Mouse (Mus musculus) liver, embryonic 15.5 days (tissue): ENCODE data around the gene Scube1. TPM values are rescaled to one million over a fixed set of nuclear protein-coding genes. Genes with fewer than 3 reads are reported as not detected.

Experiments
- ATAC-seq: fragments of 200-750 bp; cut with Nextera tagmentation; 2 replicates; pipeline ENCODE4 v1.8.0; 2017; ENCODE audit warnings: moderate number of reproducible peaks, mild to moderate bottlenecking, moderate library complexity; ENCODE audit not compliant: insufficient read depth
- H3K27ac ChIP-seq: fragments of 300-500 bp; sonication (generic); replicated peaks from 2 replicates; pipeline ENCODE4 v1.5.1; 2015; ENCODE audit warnings: mild to moderate bottlenecking, inconsistent platforms
- H3K27me3 ChIP-seq: fragments of 300-500 bp; sonication (generic); 2 replicates; pipeline ENCODE4 v1.6.1; 2015; ENCODE audit warnings: mild to moderate bottlenecking, inconsistent platforms
- H3K36me3 ChIP-seq: fragments of 300-500 bp; sonication (generic); replicated peaks from 2 replicates; pipeline ENCODE4 v1.6.1; 2015; ENCODE audit warnings: moderate library complexity, mild to moderate bottlenecking, inconsistent platforms
- H3K4me1 ChIP-seq: fragments of 300-500 bp; sonication (generic); replicated peaks from 2 replicates; pipeline ENCODE4 v1.6.1; 2015; ENCODE audit warnings: inconsistent platforms
- H3K4me2 ChIP-seq: fragments of 300-500 bp; sonication (generic); 2 replicates; pipeline ENCODE4 v1.6.1; 2015; ENCODE audit warnings: moderate library complexity, mild to moderate bottlenecking, inconsistent platforms
- H3K4me3 ChIP-seq: fragments of 300-500 bp; sonication (generic); replicated peaks from 2 replicates; pipeline ENCODE4 v1.5.1; 2015; ENCODE audit warnings: mild to moderate bottlenecking, inconsistent platforms
- H3K9ac ChIP-seq: fragments of 300-500 bp; sonication (generic); 2 replicates; pipeline ENCODE4 v1.6.1; 2015; ENCODE audit warnings: moderate library complexity, mild to moderate bottlenecking, inconsistent platforms
- H3K9me3 ChIP-seq: fragments of 300-500 bp; sonication (generic); replicated peaks from 2 replicates; pipeline ENCODE4 v1.6.1; 2016; ENCODE audit warnings: inconsistent platforms
- WGBS: fragments of 180-500 bp; shearing (Covaris S2); methylation state at CpG from one replicate; pipeline ENCODE4 v1.1.7; 2015; ENCODE audit warnings: mixed read lengths; ENCODE audit not compliant: insufficient replicate concordance; 5-methylcytosine and 5-hydroxymethylcytosine counted together
- polyA plus RNA-seq: library from polyadenylated mRNA; unstranded; fragments of >200 nt; fragmentation: Nextera tagmentation; extraction: Ambion mirVana; gene quantifications from 2 replicates; pipeline ENCODE4 v1.2.1, GENCODE M21; 2015

Gene Scube1
- polyA plus RNA-seq: 0.16 and 0.24 TPM in 2 replicates

DNA sequence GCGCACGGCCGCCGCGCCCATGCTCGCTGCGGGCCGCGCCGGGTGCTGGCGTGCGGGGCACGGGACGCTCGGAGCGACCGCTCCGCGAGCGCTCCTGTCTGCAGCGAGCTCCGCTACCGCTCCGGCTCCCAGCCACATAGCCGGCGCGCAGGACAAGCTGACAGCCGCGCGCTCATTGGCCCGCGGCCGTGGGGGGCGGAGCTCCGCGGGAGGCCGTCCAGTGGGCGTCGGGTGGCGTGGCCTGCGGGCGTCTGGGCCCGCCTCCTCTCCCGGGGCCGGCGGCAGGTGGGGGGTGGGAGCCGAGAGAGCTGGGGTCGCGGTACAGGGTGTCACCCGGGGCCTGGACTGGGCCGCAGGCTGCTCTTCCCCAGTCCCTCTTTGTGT lies at the start of gene Scube1:
Scube1 (minus strand) TSS at position 136 of the 384 bp plus-strand sequence.
- Histone ChIP-seq H3K9ac (no peak within 1 kb of the TSS), H3K4me1 (peaks cover 13% of the 10 kb centered on the region), H3K4me3 (peak within 1 kb of the TSS; percentile 47), H3K27me3 (peaks cover 62% of the 10 kb centered on the region), H3K27ac (no peak within 1 kb of the TSS), H3K36me3 (no peaks in the 10 kb centered on the region), H3K9me3 (no peaks in the 10 kb centered on the region), H3K4me2 (peak within 1 kb of the TSS; percentile 68)
- peak; percentile 63 for ATAC-seq
- WGBS: under 1% methylated on average over 50 of the region's 51 CpGs

DNA sequence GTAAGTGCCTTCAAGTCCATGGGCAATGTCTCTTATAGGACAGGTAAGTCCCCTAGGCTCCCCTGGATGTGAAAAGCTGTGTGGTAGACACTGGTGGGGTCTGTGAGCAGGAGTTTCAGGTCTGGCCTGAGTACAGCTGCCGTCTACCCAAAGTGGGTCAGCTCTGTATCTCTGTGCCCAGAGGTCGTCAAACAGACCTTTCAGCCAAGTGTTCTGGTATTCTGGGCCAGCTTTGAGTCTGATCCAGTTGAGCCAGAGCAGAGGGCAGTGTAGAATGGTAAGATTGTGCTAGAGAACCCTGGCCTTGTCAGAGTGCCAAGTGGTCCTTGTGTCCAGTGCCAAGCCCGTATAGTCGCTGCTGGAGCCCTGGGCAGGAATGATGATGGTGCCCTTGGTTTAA lies 48.1 kb upstream of the Scube1 start:
- Histone ChIP-seq H3K36me3 (no peaks in the 10 kb centered on the region), H3K27ac (no peak overlapping the region), H3K9ac (no peak overlapping the region), H3K9me3 (no peaks in the 10 kb centered on the region), H3K4me1 (no peaks in the 10 kb centered on the region), H3K4me2 (no peak overlapping the region), H3K4me3 (no peak overlapping the region), H3K27me3 (peaks cover 8% of the 10 kb centered on the region)
- 72% methylated on average over 4 of the region's 4 CpGs for WGBS
- no peak for ATAC-seq

DNA sequence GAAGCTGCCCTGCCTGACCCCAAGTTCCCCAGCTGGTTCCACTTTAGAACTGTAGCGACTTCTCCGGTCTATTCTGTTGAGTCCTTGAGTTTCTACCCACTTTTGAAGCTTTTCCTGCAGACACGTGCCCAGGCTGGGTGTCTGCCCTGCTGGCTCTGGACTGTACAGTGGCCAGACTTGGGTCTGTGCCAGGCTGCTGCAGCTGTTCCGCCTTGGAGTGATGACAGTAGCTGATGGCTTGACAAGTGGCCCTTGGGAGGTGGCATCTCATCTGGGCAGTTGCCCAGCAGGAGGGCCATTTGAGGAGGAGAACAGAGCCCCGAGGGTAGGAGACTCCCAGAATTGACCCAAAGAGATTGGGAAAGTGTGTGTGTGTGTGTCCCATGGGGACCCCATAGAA lies 47.6 kb upstream of the Scube1 start:
- 45% methylated on average over 5 of the region's 5 CpGs for WGBS

DNA sequence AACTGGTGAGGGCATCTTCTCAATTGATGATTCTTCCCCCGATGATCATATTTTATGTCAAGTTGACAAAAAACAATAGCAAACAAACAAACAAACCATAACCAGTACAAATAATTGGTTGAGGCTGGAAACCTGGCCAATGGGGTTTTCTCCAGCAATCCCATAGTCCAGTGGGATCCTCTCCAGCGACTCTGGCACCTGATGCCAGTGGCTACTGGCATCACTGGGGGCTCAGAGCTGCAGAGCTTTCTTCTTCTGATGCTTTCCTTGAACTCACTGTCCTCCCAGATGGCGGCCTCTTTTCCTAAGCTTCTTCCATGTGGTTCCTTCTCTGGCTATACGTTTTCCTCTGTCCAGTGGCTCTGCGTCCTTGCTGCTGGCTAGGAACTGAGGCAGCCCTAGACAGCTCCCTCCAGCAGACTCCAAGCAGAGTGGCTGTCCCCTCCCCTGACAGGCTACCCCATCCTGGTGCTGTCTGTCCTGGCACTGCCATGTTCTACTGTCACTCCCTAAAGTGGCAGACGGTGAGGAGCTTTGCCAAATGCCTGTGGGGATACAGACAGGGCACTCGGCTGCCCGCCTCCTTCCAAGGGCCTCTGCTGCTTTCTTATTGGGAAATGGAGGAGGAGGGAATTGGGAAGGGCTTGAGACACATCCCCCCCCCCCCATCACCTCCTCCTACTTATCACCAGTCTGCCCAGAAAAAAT lies 46.7 kb upstream of the Scube1 start:
- WGBS: 58% methylated on average over 8 of the region's 8 CpGs
- Histone ChIP-seq H3K9ac (no peak overlapping the region), H3K27me3 (no peaks in the 10 kb centered on the region), H3K9me3 (no peaks in the 10 kb centered on the region), H3K4me3 (no peak overlapping the region), H3K4me1 (no peaks in the 10 kb centered on the region), H3K36me3 (no peaks in the 10 kb centered on the region), H3K27ac (no peak overlapping the region), H3K4me2 (no peak overlapping the region)
- no peak for ATAC-seq

More for the DNA sequence above, 47.6 kb upstream of the Scube1 start:
- H3K4me2 ChIP-seq: no peak overlapping the region
- no peaks in the 10 kb centered on the region for H3K36me3 ChIP-seq
- no peaks in the 10 kb centered on the region for H3K9me3 ChIP-seq
- H3K27me3 ChIP-seq: peaks cover 3% of the 10 kb centered on the region
- H3K27ac ChIP-seq: no peak overlapping the region
- no peaks in the 10 kb centered on the region for H3K4me1 ChIP-seq
- no peak for ATAC-seq
- H3K4me3 ChIP-seq: no peak overlapping the region
- H3K9ac ChIP-seq: no peak overlapping the region

DNA sequence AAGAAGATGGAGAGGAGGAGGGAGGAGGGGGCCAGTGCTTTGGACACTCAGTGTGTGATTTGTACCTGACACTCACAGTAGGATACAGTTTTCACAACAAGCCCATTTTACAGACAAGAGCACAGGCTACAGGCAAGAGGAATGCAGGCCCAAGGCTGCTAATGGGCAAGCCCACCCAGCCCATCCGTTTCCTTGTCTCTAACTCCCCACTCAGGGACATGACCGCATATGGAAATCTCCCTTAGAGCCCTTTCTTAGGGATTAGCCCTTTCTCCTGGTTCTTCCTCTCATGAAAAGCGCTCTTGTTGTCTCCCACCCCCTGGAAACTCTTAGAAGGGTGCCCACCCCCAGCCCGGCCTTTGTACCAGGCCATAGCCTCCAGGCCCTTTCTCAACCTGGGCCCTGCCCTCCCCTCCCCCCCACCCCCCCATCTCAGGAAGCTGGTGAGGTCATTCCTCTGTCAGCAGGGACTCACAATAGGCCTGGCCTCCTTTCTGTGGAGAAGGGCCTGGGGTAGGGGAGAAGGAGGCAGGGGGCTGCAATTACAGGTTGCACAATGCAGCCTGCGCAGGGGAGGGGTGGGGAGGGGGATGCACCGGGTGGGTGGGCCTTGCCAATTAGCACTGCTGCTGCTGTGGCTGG lies 40.7 kb upstream of the Scube1 start:
- Histone ChIP-seq H3K36me3 (no peaks in the 10 kb centered on the region), H3K9ac (no peak overlapping the region), H3K27ac (no peak overlapping the region), H3K9me3 (no peaks in the 10 kb centered on the region), H3K4me3 (no peak overlapping the region), H3K4me2 (no peak overlapping the region), H3K4me1 (no peaks in the 10 kb centered on the region), H3K27me3 (no peaks in the 10 kb centered on the region)
- 16% methylated on average over 6 of the region's 6 CpGs for WGBS
- no peak for ATAC-seq

DNA sequence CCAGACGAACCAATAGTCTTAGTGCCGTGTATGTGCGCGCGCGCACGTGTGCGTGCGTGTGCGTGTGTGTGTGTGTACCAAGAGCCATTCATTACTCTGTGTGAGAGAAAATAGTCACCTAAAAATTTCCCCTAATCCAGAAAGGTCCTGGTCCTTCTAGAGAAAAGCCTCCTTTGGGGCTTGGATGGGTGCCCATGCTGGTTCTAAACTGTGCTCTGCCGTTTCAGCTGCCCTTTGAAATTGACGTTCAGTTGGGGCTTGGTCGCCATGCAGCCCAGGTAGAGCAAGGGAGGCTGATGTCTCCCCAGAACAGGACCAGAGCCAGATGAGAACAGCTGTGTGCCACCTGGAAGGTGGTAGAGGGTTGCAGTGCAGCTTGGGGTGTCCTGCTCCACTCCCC lies 36.7 kb upstream of the Scube1 start:
- no peak overlapping the region for H3K9ac ChIP-seq
- no peak overlapping the region for H3K4me3 ChIP-seq
- no peaks in the 10 kb centered on the region for H3K36me3 ChIP-seq
- H3K9me3 ChIP-seq: no peaks in the 10 kb centered on the region
- H3K27ac ChIP-seq: no peak overlapping the region
- no peaks in the 10 kb centered on the region for H3K27me3 ChIP-seq
- H3K4me1 ChIP-seq: no peaks in the 10 kb centered on the region
- no peak overlapping the region for H3K4me2 ChIP-seq
- WGBS: 82% methylated on average over 13 of the region's 13 CpGs
- ATAC-seq: no peak

DNA sequence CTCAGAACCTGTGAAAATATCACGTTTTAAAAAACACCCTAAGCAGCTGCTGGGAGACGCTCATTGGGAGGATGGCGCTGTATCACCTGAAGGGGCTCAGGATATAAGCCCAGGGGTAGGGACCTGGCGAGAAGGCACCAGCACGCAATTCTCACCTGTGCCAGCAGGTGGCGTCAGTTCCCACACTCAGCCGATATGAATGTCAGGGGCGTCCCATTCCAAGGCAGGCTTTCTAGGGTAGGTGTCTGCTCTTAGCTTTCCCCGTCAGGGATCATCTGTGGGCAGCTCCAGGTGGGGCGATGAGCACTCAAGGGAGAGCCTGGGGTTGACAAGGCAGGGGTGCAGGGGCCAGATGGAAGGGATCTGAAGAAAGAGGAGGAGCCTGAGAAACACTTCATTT lies 35.9 kb upstream of the Scube1 start:
- H3K36me3 ChIP-seq: no peaks in the 10 kb centered on the region
- no peak overlapping the region for H3K4me2 ChIP-seq
- H3K9me3 ChIP-seq: no peaks in the 10 kb centered on the region
- H3K4me1 ChIP-seq: no peaks in the 10 kb centered on the region
- WGBS: 4% methylated on average over 10 of the region's 10 CpGs
- H3K27me3 ChIP-seq: no peaks in the 10 kb centered on the region
- H3K4me3 ChIP-seq: no peak overlapping the region
- no peak overlapping the region for H3K9ac ChIP-seq
- H3K27ac ChIP-seq: no peak overlapping the region
- ATAC-seq: no peak

DNA sequence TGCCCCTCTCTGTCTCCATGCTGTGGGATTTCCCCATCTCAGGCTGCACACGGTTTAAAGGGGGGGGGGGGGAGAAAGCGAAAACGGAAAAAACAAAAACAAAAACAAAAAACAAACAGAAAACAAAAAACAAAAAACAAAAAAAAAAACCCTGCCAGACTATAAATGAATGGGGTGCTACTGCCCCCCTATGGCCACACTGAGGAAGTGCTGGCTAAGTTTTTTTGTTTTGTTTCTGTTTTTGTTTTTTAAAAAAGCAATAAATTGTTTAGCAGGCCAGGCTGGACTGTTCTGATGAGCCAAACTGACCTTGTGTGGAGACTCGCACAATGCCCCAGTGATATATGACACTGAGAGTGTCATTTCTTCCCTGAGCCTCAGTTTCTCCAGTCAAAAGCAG lies 34.1 kb upstream of the Scube1 start:
- ATAC-seq: no peak
- 8% methylated on average over 4 of the region's 4 CpGs for WGBS
- Histone ChIP-seq H3K4me2 (no peak overlapping the region), H3K9me3 (no peaks in the 10 kb centered on the region), H3K9ac (no peak overlapping the region), H3K4me1 (no peaks in the 10 kb centered on the region), H3K27me3 (no peaks in the 10 kb centered on the region), H3K36me3 (no peaks in the 10 kb centered on the region), H3K4me3 (no peak overlapping the region), H3K27ac (no peak overlapping the region)

DNA sequence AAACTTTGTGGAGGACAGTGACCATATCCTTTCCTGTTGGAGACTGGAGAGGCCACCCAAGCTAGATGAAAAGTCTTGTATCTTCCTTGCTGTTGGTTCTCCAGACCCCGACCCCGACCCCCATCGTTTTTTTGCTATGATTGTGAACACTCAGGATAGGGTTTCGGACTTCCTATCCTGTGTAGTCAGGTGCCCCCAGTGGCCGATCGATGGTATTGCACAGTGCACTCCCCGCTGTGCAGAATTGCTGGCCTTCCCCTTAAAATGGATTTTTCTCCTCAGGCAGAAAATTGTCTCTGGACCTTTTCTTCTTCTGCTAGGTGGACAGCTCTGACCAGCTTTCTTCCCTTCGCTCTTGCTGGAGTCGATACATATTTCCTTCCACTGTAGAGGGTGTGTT lies 31.9 kb upstream of the Scube1 start:
- Histone ChIP-seq H3K4me3 (no peak overlapping the region), H3K27ac (no peak overlapping the region), H3K27me3 (no peaks in the 10 kb centered on the region), H3K9ac (no peak overlapping the region), H3K36me3 (no peaks in the 10 kb centered on the region), H3K4me2 (no peak overlapping the region), H3K9me3 (no peaks in the 10 kb centered on the region), H3K4me1 (no peaks in the 10 kb centered on the region)
- 21% methylated on average over 9 of the region's 9 CpGs for WGBS
- no peak for ATAC-seq

DNA sequence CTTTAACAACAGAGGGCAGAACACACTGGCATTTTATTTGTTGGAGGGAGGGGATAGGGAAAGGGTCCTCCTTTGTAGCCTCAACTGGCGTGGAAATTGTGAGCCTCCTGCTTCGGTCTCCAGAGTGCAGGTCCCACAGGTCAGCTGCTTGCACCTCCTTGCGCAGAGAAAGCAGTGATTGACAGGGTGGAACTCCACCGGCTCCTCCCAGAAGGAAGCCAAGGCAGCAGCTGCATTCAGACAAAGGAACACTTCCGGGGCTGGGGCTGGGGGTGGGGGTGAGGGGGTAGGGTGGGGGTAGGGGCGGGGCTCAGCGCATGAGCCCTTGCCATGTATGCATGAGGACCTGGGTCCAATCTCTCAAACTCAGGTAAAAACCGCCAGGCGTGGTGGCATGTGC lies 24.6 kb upstream of the Scube1 start:
- ATAC-seq: no peak
- 49% methylated on average over 9 of the region's 9 CpGs for WGBS
- Histone ChIP-seq H3K4me2 (no peak overlapping the region), H3K9ac (no peak overlapping the region), H3K4me3 (no peak overlapping the region), H3K27me3 (no peaks in the 10 kb centered on the region), H3K27ac (no peak overlapping the region), H3K9me3 (no peaks in the 10 kb centered on the region), H3K4me1 (no peaks in the 10 kb centered on the region), H3K36me3 (no peaks in the 10 kb centered on the region)

DNA sequence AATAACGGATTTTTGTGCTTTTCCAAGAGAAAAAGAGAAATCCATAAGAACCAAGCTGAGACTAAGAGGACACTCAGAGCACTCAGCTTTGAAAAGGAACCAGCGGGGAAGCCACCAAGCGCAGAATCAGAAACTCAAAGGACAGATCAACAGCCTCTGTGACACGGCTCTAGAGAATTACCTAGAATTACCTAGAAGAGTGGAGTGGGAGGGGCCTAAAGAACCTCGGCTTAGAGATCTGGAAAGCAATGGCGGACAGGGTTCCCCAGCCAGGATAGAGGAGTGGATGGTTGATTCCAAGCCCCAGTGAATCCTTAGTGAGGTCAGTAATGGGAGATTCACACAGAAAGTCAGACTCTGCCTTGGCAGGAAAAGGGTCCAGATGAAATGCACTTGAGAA lies 24.2 kb upstream of the Scube1 start:
- no peaks in the 10 kb centered on the region for H3K36me3 ChIP-seq
- H3K27me3 ChIP-seq: no peaks in the 10 kb centered on the region
- no peak overlapping the region for H3K4me2 ChIP-seq
- 57% methylated on average over 6 of the region's 6 CpGs for WGBS
- H3K27ac ChIP-seq: no peak overlapping the region
- H3K4me3 ChIP-seq: no peak overlapping the region
- no peaks in the 10 kb centered on the region for H3K9me3 ChIP-seq
- ATAC-seq: no peak
- no peaks in the 10 kb centered on the region for H3K4me1 ChIP-seq
- no peak overlapping the region for H3K9ac ChIP-seq

DNA sequence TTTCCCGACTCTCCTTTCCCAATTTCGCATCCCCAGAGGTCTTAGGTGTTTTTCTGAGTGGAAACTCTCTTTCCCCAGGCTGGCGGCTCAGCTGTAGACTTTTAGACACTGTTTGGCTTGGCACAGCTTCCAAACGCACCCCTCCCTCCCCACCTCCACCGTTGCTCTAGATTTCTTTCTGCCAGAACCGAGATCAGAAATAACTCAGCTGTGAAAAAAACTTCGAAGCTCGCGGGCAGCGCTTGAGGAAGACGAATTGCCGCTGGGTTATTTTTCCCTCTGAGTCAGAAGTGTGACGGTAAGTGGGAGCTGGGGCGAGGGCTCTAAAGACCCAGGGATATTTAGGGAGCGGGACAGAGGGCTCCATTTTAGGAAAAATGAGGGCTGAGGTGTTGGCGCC lies 21.5 kb upstream of the Scube1 start:
- Histone ChIP-seq H3K4me1 (no peaks in the 10 kb centered on the region), H3K27me3 (no peaks in the 10 kb centered on the region), H3K4me3 (no peak overlapping the region), H3K36me3 (no peaks in the 10 kb centered on the region), H3K9ac (no peak overlapping the region), H3K27ac (no peak overlapping the region), H3K4me2 (no peak overlapping the region), H3K9me3 (no peaks in the 10 kb centered on the region)
- WGBS: 60% methylated on average over 16 of the region's 16 CpGs
- no peak for ATAC-seq
